Mouse (Mus musculus) forebrain, embryonic 16.5 days (tissue): Measurements from ENCODE around the gene Gtf2ird2. TPM values are rescaled to one million over a fixed set of nuclear protein-coding genes. Genes with fewer than 3 reads are reported as not detected.

Experiments
- ATAC-seq: fragments of 200-750 bp; cut with Nextera tagmentation; 2 replicates; pipeline ENCODE4 v1.8.0; 2017; ENCODE audit warnings: mild to moderate bottlenecking, moderate library complexity
- H3K27ac ChIP-seq: fragments of 300-500 bp; sonication (generic); 2 replicates; pipeline ENCODE4 v1.5.1; 2014; ENCODE audit warnings: low read length, control low read depth
- H3K27me3 ChIP-seq: fragments of 300-500 bp; sonication (generic); replicated peaks from 2 replicates; pipeline ENCODE4 v1.6.1; 2014; ENCODE audit warnings: low read length; ENCODE audit not compliant: control insufficient read depth, insufficient read depth
- H3K36me3 ChIP-seq: fragments of 300-500 bp; sonication (generic); 2 replicates; pipeline ENCODE4 v1.6.1; 2014; ENCODE audit not compliant: control insufficient read depth, insufficient read depth
- H3K4me1 ChIP-seq: fragments of 300-500 bp; sonication (generic); replicated peaks from 2 replicates; pipeline ENCODE4 v1.6.1; 2014; ENCODE audit warnings: low read length; ENCODE audit not compliant: control insufficient read depth, insufficient read depth
- H3K4me2 ChIP-seq: fragments of 300-500 bp; sonication (generic); 2 replicates; pipeline ENCODE4 v1.6.1; 2014; ENCODE audit warnings: mild to moderate bottlenecking, low read length, control low read depth
- H3K4me3 ChIP-seq: fragments of 300-500 bp; sonication (generic); replicated peaks from 2 replicates; pipeline ENCODE4 v1.5.1; 2014; ENCODE audit warnings: mild to moderate bottlenecking, low read length, control low read depth
- H3K9ac ChIP-seq: fragments of 300-500 bp; sonication (generic); replicated peaks from 2 replicates; pipeline ENCODE4 v1.6.1; 2014; ENCODE audit warnings: low read depth, low read length, control low read depth
- H3K9me3 ChIP-seq: fragments of 300-500 bp; sonication (generic); 2 replicates; pipeline ENCODE4 v1.6.1; 2016; ENCODE audit warnings: low read length; ENCODE audit not compliant: control insufficient read depth
- WGBS: fragments of 180-500 bp; shearing (Covaris S2); extraction: QIAGEN DNeasy Blood & Tissue Kit; methylation state at CpG from one replicate; pipeline ENCODE4 v1.1.7; 2014; 5-methylcytosine and 5-hydroxymethylcytosine counted together
- polyA plus RNA-seq: library from polyadenylated mRNA; unstranded; fragments of >200 nt; fragmentation: Nextera tagmentation; extraction: Ambion mirVana; gene quantifications from 2 replicates; pipeline ENCODE4 v1.2.1, GENCODE M21; 2015

Gtf2ird2 gene
- polyA plus RNA-seq, 1 experiment from 2014 or later, result 12.5 TPM

- Histone ChIP-seq H3K9me3 (no peaks in the 10 kb centered on the region), H3K27ac (no peak overlapping the region), H3K4me1 (no peaks in the 10 kb centered on the region), H3K9ac (no peak overlapping the region), H3K36me3 (peaks cover 3% of the 10 kb centered on the region), H3K4me3 (no peak overlapping the region), H3K4me2 (no peak overlapping the region), H3K27me3 (no peaks in the 10 kb centered on the region)
- no peak for ATAC-seq
- WGBS, result 90% methylated on average over 8 of the region's 8 CpGs
Measured at GRCm38 (mm10) chr5:134193664-134194063, 9.8 kb downstream of the Gtf2ird2 start.

- Histone ChIP-seq H3K36me3 (0 out of 2 replicates have a peak, but pooled peaks cover 2% of the 10 kb centered on the region), H3K4me1 (no peaks in the 10 kb centered on the region), H3K4me3 (no peak overlapping the region), H3K4me2 (no peak overlapping the region), H3K27me3 (no peaks in the 10 kb centered on the region), H3K27ac (no peak overlapping the region), H3K9me3 (no peaks in the 10 kb centered on the region), H3K9ac (no peak overlapping the region)
- ATAC-seq, result no peak
- 81% methylated on average over 10 of the region's 10 CpGs for WGBS
Measured at GRCm38 (mm10) chr5:134206721-134207120, 22.9 kb downstream of the Gtf2ird2 start.

DNA sequence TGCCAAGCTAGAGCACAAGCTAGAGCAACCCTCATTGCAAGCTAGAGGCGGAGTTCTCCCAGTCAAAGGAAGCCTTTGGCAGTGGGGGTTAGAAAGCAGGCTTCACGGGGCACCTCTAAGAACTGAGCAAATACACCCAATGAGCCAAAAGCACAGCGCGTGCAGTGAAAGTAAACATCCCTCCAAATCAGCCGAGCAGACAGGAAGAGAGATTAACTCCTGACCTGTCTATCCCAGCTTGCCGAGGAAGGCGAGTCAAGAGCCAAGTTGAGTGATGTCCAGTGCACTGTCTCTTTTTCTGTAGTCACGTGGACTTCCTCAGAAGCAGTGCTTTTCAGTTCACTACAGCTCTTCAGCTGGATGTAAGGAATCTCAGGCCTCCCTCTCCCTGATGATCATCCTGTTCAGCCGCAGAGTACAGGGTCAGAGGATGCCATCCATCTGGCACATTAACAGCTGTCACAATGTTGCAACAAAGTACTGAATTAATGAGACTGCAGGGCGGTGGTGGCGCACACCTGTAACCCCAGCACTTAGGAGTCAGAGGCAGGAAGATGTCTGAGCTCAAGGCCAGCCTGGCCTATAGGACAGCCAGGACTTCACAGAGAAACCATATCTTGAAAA lies 26.2 kb downstream of the Gtf2ird2 start:
- 0 out of 2 replicates have a peak, but pooled peaks cover 3% of the 10 kb centered on the region for H3K4me1 ChIP-seq
- 86% methylated on average over 11 of the region's 11 CpGs for WGBS

DNA sequence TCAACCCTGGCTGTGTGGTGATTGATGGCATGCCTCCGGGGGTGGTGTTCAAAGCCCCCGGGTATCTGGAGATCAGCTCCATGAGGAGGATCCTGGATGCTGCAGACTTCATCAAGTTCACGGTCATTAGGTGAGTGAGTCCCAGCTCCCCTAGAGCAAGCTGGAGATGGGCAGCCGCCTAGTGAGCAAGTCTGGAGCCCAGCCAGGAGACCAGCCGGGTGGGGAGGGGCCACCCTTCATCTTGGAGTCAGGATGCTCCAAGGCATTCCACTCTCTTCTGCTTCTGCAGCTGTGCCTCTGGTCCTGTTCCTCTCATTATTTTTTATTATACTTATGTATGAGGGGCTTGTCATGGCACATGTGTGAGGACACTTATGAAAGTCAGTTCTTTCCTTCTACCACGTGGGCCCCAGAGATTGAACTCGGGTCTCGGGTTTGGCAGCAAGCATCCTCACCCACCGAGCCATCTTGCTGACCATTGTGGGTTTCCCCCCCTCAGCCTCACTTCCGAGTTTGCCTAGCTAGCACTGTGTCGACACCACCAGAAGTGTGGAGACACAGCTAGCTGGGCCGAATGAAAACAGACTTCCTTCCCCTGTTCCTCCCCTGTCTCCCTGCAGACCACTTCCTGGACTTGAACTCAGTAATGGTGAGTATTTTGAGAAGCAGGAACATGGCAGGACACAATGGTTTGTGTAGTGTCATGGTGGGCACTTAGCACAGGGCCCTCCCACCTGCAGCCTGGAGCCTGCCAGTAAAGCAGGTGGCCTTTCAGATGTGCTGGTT lies 30.4 kb downstream of the Gtf2ird2 start:
- no peak; the same call in 1 of the 2 replicates for ATAC-seq
- Histone ChIP-seq H3K4me1 (0 out of 2 replicates have a peak, but pooled peaks cover 3% of the 10 kb centered on the region), H3K9ac (no peak overlapping the region), H3K27ac (no peak overlapping the region), H3K4me3 (no peak overlapping the region), H3K36me3 (peaks cover 6% of the 10 kb centered on the region; the same call in 1 of the 2 replicates), H3K4me2 (no peak overlapping the region), H3K9me3 (no peaks in the 10 kb centered on the region), H3K27me3 (no peaks in the 10 kb centered on the region)
- 79% methylated on average over 11 of the region's 12 CpGs for WGBS

More for the DNA sequence above, 26.2 kb downstream of the Gtf2ird2 start:
- Histone ChIP-seq H3K27ac (no peak overlapping the region), H3K9ac (no peak overlapping the region), H3K4me3 (no peak overlapping the region), H3K36me3 (0 out of 2 replicates have a peak, but pooled peaks cover 2% of the 10 kb centered on the region), H3K9me3 (no peaks in the 10 kb centered on the region), H3K27me3 (no peaks in the 10 kb centered on the region), H3K4me2 (no peak overlapping the region)
- no peak for ATAC-seq

- WGBS, result 94% methylated on average over 7 of the region's 7 CpGs
- Histone ChIP-seq H3K9me3 (no peaks in the 10 kb centered on the region), H3K9ac (no peak overlapping the region), H3K36me3 (peaks cover 4% of the 10 kb centered on the region; the same call in 1 of the 2 replicates), H3K4me3 (no peak overlapping the region), H3K4me2 (no peak overlapping the region), H3K4me1 (peaks cover 8% of the 10 kb centered on the region; the same call in 1 of the 2 replicates), H3K27me3 (peaks cover 2% of the 10 kb centered on the region; the same call in 1 of the 2 replicates), H3K27ac (no peak overlapping the region)
- ATAC-seq, result no peak
Measured at GRCm38 (mm10) chr5:134217900-134218299, 34.1 kb downstream of the Gtf2ird2 start.

DNA sequence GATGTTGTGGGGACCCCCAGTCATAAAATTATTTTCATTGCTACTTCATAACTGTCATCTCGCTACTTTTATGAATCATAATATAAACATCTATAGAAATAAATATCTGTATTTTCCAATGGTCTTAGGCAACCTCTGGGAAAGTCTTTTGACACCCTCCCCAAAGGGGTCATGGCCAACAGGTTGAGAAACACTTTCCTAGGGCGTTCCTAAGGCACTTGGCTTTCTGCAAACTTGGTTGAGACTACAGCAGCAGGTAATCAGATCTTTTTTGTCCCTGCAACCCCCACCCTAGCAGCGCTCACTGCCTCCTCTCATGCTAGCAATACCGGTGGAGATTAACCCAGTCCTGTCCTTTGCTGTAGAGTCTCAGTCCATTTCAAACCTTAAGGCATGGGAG lies 37.5 kb downstream of the Gtf2ird2 start:
- Histone ChIP-seq H3K9ac (no peak overlapping the region), H3K27me3 (peaks cover 4% of the 10 kb centered on the region; the same call in 1 of the 2 replicates), H3K9me3 (no peaks in the 10 kb centered on the region), H3K4me1 (peaks cover 5% of the 10 kb centered on the region; the same call in 1 of the 2 replicates), H3K4me2 (no peak overlapping the region; the same call in 1 of the 2 replicates), H3K27ac (no peak overlapping the region), H3K4me3 (no peak overlapping the region), H3K36me3 (peaks cover 4% of the 10 kb centered on the region; the same call in 1 of the 2 replicates)
- 46% methylated on average over 4 of the region's 4 CpGs for WGBS
- no peak for ATAC-seq

DNA sequence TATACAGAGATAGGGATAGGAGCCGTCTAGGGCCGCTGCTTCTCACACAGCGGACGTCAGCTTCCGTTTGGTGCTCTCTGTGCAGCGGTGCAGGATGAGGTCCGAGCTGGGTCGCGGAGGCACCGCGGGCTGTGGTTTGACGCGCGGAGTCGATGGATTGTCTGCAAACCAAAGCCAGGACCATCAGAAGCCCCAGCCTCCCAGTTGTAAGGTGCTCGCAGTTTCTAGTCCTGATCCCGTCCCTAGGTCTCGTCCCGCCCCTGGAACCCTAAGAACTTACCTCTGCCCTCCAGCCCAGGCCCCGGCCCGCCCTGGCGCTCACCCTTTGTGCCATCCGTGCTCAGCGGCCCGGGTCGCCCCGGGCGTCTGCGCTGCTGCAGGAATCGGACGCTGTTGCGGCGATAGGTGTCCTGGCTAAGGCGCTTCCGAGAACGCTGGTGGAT lies 37.9 kb downstream of the Gtf2ird2 start:
- no peak for ATAC-seq
- Histone ChIP-seq H3K4me2 (peak overlapping the region; percentile 44), H3K9me3 (no peaks in the 10 kb centered on the region), H3K4me3 (peak overlapping the region; percentile 21), H3K9ac (peak overlapping the region; percentile 25; the same call in 1 of the 2 replicates), H3K27ac (no peak overlapping the region), H3K27me3 (peaks cover 4% of the 10 kb centered on the region; the same call in 1 of the 2 replicates), H3K36me3 (0 out of 2 replicates have a peak, but pooled peaks cover 2% of the 10 kb centered on the region), H3K4me1 (peaks cover 5% of the 10 kb centered on the region; the same call in 1 of the 2 replicates)
- 3% methylated on average over 36 of the region's 36 CpGs for WGBS

GRCm38 (mm10) chr5:134225110-134225901 lies 41.5 kb downstream of the Gtf2ird2 start:
- WGBS, result 82% methylated on average over 30 of the region's 30 CpGs
- H3K36me3 ChIP-seq, result no peaks in the 10 kb centered on the region
- no peak for ATAC-seq

More at GRCm38 (mm10) chr5:134225110-134225901, 41.5 kb downstream of the Gtf2ird2 start:
- Histone ChIP-seq H3K27me3 (peaks cover 4% of the 10 kb centered on the region; the same call in 1 of the 2 replicates), H3K4me1 (peaks cover 5% of the 10 kb centered on the region; the same call in 1 of the 2 replicates), H3K9ac (no peak overlapping the region), H3K9me3 (no peaks in the 10 kb centered on the region), H3K27ac (no peak overlapping the region), H3K4me3 (no peak overlapping the region), H3K4me2 (no peak overlapping the region)
